Mouse (Mus musculus) stomach, embryonic 15.5 days (tissue): ENCODE measurements around the gene Dpp9. TPM values are rescaled to one million over a fixed set of nuclear protein-coding genes. Genes with fewer than 3 reads are reported as not detected.

Experiments used
- microRNA counts: library from miRNA; unstranded; fragments of <30 nt; microRNA quantifications from one replicate; lab custom pipeline; 2016
- microRNA-seq: library from miRNA; unstranded; fragments of <30 nt; microRNA quantifications from one replicate; pipeline ENCODE4, GENCODE M21; 2016
- polyA plus RNA-seq: library from polyadenylated mRNA; unstranded; fragments of >200 nt; fragmentation: Nextera tagmentation; extraction: Ambion mirVana; gene quantifications from 2 replicates; pipeline ENCODE4 v1.2.1, GENCODE M21; 2015

Dpp9 gene
- polyA plus RNA-seq, 1 experiment from 2014 or later, result 33.2 TPM

MicroRNA genes within 50 kb of the gene (microRNA counts, 519-probe panel; counts per million panel counts)
- 2,749 counts per million, percentile 68 among the panel's probes with 10 or more counts for microRNA mmu-miR-7b (lab: Ali Mortazavi, UCI)

Small RNA genes within 50 kb of the gene (microRNA-seq; reads per million reads assigned to microRNA genes)
- gene Gm44397 (not detected), gene Mir7b (801 reads per million, percentile 73 among the genes with 10 or more reads in this experiment)

Other genes starting within 250 kb of the Dpp9 start
- gene Shd, start 248.4 kb downstream of the Dpp9 start, polyA plus RNA-seq, result 10.4 and 11.1 TPM in 2 replicates
- 9.8 and 11.7 TPM in 2 replicates for gene Fsd1, start 232.4 kb downstream of the Dpp9 start, polyA plus RNA-seq
- 28.0 and 30.9 TPM in 2 replicates for gene Stap2, start 213.3 kb downstream of the Dpp9 start, polyA plus RNA-seq
- 89.7 and 91.8 TPM in 2 replicates for gene Mpnd, start 213.2 kb downstream of the Dpp9 start, polyA plus RNA-seq
- gene Sh3gl1, start 182.3 kb downstream of the Dpp9 start, polyA plus RNA-seq, result 136 and 142 TPM in 2 replicates
- 21.7 and 22.4 TPM in 2 replicates for gene Chaf1a, start 178.5 kb downstream of the Dpp9 start, polyA plus RNA-seq
- gene Ubxn6, start 143.9 kb downstream of the Dpp9 start, polyA plus RNA-seq, result 32.8 and 36.0 TPM in 2 replicates
- gene Hdgfl2, start 139.3 kb downstream of the Dpp9 start, polyA plus RNA-seq, result 99.9 and 103 TPM in 2 replicates
- 0.36 TPM in 2 replicates for gene Plin4, start 109.1 kb downstream of the Dpp9 start, polyA plus RNA-seq
- gene Plin5, start 101.3 kb downstream of the Dpp9 start, polyA plus RNA-seq, result 0.42 and 0.59 TPM in 2 replicates
- 0.52 and 1.6 TPM in 2 replicates for gene Lrg1, start 96.9 kb downstream of the Dpp9 start, polyA plus RNA-seq
- 1.3 and 1.4 TPM in 2 replicates for gene Sema6b, start 78.6 kb downstream of the Dpp9 start, polyA plus RNA-seq
- 13.2 and 14.8 TPM in 2 replicates for gene Tnfaip8l1, start 56.4 kb downstream of the Dpp9 start, polyA plus RNA-seq
- 112 and 113 TPM in 2 replicates for gene Mydgf, start 35.0 kb downstream of the Dpp9 start, polyA plus RNA-seq
- 12.7 and 13.0 TPM in 2 replicates for gene Fem1a, start 37.9 kb upstream of the Dpp9 start, polyA plus RNA-seq
- gene Ticam1, start 57.9 kb upstream of the Dpp9 start, polyA plus RNA-seq, result 6.6 and 7.8 TPM in 2 replicates
- 90.7 and 93.1 TPM in 2 replicates for gene Plin3, start 74.0 kb upstream of the Dpp9 start, polyA plus RNA-seq
- gene Arrdc5, start 81.4 kb upstream of the Dpp9 start, polyA plus RNA-seq, result not detected in 2 replicates
- 103 and 110 TPM in 2 replicates for gene Uhrf1, start 84.4 kb upstream of the Dpp9 start, polyA plus RNA-seq
- 27.8 and 33.9 TPM in 2 replicates for gene Kdm4b, start 107.2 kb upstream of the Dpp9 start, polyA plus RNA-seq